Mouse (Mus musculus): ENCODE data around the gene Rflnb. TPM values are rescaled to one million over a fixed set of nuclear protein-coding genes. Genes with fewer than 3 reads are reported as not detected.
"Not testable (repeated sequence)": the region's sequence is repeated elsewhere in the genome, so short reads cannot be mapped to it uniquely, and the experiment has no call there.

The Rflnb gene
- total RNA-seq, 2 experiments from 2014 or later = 12.9 to 15.6 TPM

GRCm38 (mm10) chr11:76039271-76040053 lies 11.9 kb upstream of the Rflnb start:
- DNase-seq (ENCODE audit: low spot score in 2 of 2) = no peak

- no peak for DNase-seq (ENCODE audit: low spot score in 2 of 2)
Observed at GRCm38 (mm10) chr11:76037581-76038294, 10.2 kb upstream of the Rflnb start.

GRCm38 (mm10) chr11:76035182-76035581 lies 7.6 kb upstream of the Rflnb start:
- DNase-seq (ENCODE audit: low spot score in 2 of 2) = no peak

GRCm38 (mm10) chr11:76033836-76034235 lies 6.3 kb upstream of the Rflnb start:
- DNase-seq (ENCODE audit: low spot score in 2 of 2) = no peak

GRCm38 (mm10) chr11:76033359-76033758 lies 5.8 kb upstream of the Rflnb start:
- no peak for DNase-seq (ENCODE audit: low spot score in 2 of 2)

- DNase-seq (ENCODE audit: low spot score in 2 of 2) = no peak
Observed at GRCm38 (mm10) chr11:76028072-76028465, 487 bp upstream of the Rflnb start.

- DNase-seq (ENCODE audit: low spot score in 2 of 2) = no peak
Observed at GRCm38 (mm10) chr11:76026527-76027138, 949 bp downstream of the Rflnb start.

- DNase-seq (ENCODE audit: low spot score in 2 of 2) = no peak
Observed at GRCm38 (mm10) chr11:76025080-76025583, 2.5 kb downstream of the Rflnb start.

- no peak for DNase-seq (ENCODE audit: low spot score in 2 of 2)
Observed at GRCm38 (mm10) chr11:76020916-76021315, 6.7 kb downstream of the Rflnb start.

GRCm38 (mm10) chr11:76019879-76020278 lies 7.7 kb downstream of the Rflnb start:
- no peak for DNase-seq (ENCODE audit: low spot score in 2 of 2)

GRCm38 (mm10) chr11:76015814-76016213 lies 11.8 kb downstream of the Rflnb start:
- DNase-seq (ENCODE audit: low spot score in 2 of 2) = no peak

- no peak for DNase-seq (ENCODE audit: low spot score in 2 of 2)
Observed at GRCm38 (mm10) chr11:76015251-76015650, 12.3 kb downstream of the Rflnb start.

- no peak for DNase-seq (ENCODE audit: low spot score in 2 of 2)
Observed at GRCm38 (mm10) chr11:76010838-76011624, 16.6 kb downstream of the Rflnb start.

GRCm38 (mm10) chr11:76009101-76009500 lies 18.5 kb downstream of the Rflnb start:
- DNase-seq (ENCODE audit: low spot score in 2 of 2) = no peak

- DNase-seq (ENCODE audit: low spot score in 2 of 2) = no peak
Observed at GRCm38 (mm10) chr11:76008162-76008561, 19.4 kb downstream of the Rflnb start.

GRCm38 (mm10) chr11:76004276-76004675 lies 23.3 kb downstream of the Rflnb start:
- not testable (repeated sequence) for DNase-seq (ENCODE audit: low spot score in 2 of 2)

GRCm38 (mm10) chr11:76001237-76001878 lies 26.2 kb downstream of the Rflnb start:
- peak in 1 of 2 experiments; percentile 20 for DNase-seq (ENCODE audit: low spot score in 2 of 2)

- no peak for DNase-seq (ENCODE audit: low spot score in 2 of 2)
Observed at GRCm38 (mm10) chr11:76000701-76001100, 26.9 kb downstream of the Rflnb start.

GRCm38 (mm10) chr11:75999440-76000155 lies 28.0 kb downstream of the Rflnb start, which contains the start of gene 1700016K19Rik:
1700016K19Rik (plus strand) TSS chr11:75999912.
- DNase-seq (ENCODE audit: low spot score in 2 of 2) = peak; percentile 69 to 74

- no peak for DNase-seq (ENCODE audit: low spot score in 2 of 2)
Observed at GRCm38 (mm10) chr11:75994357-75994756, 33.2 kb downstream of the Rflnb start.

Measured in layer of hippocampus, postnatal 14 days (tissue).